Mouse (Mus musculus) G1E (cell line): ENCODE results near the gene Zfp644.

ENCODE experiments used
- CTCF ChIP-seq: IDR thresholded peaks from 2 replicates; pipeline ENCODE4 v1.5.1; 2012; ENCODE audit warnings: low read depth, low read length, inconsistent platforms, mixed read lengths
- GATA1 ChIP-seq: IDR thresholded peaks from 2 replicates; pipeline ENCODE4 v1.6.1; 2012; ENCODE audit warnings: borderline replicate concordance, low read length, inconsistent platforms, mixed read lengths
- POLR2AphosphoS5 ChIP-seq: IDR thresholded peaks from 2 replicates; pipeline ENCODE4 v1.6.1; 2012; ENCODE audit warnings: low read depth, low read length, inconsistent platforms; ENCODE audit not compliant: insufficient replicate concordance
- TAL1 ChIP-seq: conservative IDR thresholded peaks from 2 replicates; pipeline ENCODE4 v1.6.1; 2012; ENCODE audit warnings: low read depth, low read length, inconsistent platforms, mixed read lengths

GRCm38 (mm10) chr5:106694683-106695082 lies 2.4 kb downstream of the Zfp644 start:
- TF ChIP-seq CTCF: no peak
- no peak for TF ChIP-seq GATA1
- no peak for TF ChIP-seq TAL1
- no peak for TF ChIP-seq POLR2AphosphoS5
